Mouse (Mus musculus) small intestine, adult 2 months (tissue): ENCODE data around the gene Gm17359.

ENCODE experiments used
- CTCF ChIP-seq: fragments of 200-500 bp; IDR thresholded peaks from 2 replicates; pipeline ENCODE4 v1.5.1; 2012; ENCODE audit warnings: low read depth, mild to moderate bottlenecking, control low read depth, inconsistent platforms, low read length, moderate library complexity, mixed read lengths; ENCODE audit not compliant: insufficient replicate concordance, insufficient read length; ENCODE audit errors: extremely low read depth
- POLR2A ChIP-seq: fragments of 200-500 bp; IDR thresholded peaks from 2 replicates; pipeline ENCODE4 v1.6.1; 2012; ENCODE audit warnings: low read depth, mild to moderate bottlenecking, control low read depth, inconsistent platforms, low read length, moderate library complexity

GRCm38 (mm10) chr3:79501166-79501728, 164.8 kb downstream of the Gm17359 start:
- no peak for TF ChIP-seq CTCF
- no peak for TF ChIP-seq POLR2A
